Mouse (Mus musculus): ENCODE results near the gene Lrfn1. TPM values are rescaled to one million over a fixed set of nuclear protein-coding genes. Genes with fewer than 3 reads are reported as not detected.
"Not testable (repeated sequence)": the region's sequence is repeated elsewhere in the genome, so short reads cannot be mapped to it uniquely, and the experiment has no call there.

Lrfn1 gene
- total RNA-seq, 2 experiments from 2014 or later: 3.3 to 3.6 TPM

GRCm38 (mm10) chr7:28509121-28509520, 57.3 kb downstream of the Lrfn1 start:
- DNase-seq (ENCODE audit: low spot score in 2 of 2): not testable (repeated sequence)

- not testable (repeated sequence) for DNase-seq (ENCODE audit: low spot score in 2 of 2)
These were observed 58.7 kb downstream of the Lrfn1 start, which contains the start of gene Ifnl2 for GRCm38 (mm10) chr7:28510405-28510974. TSS of gene Ifnl2 (minus strand) at chr7:28510455.

- DNase-seq (ENCODE audit: low spot score in 2 of 2): no peak
These were observed 59.7 kb downstream of the Lrfn1 start for GRCm38 (mm10) chr7:28511441-28511840.

Other genes with a start within 250 kb of the Lrfn1 start
- gene Eid2, start 184.1 kb upstream of the Lrfn1 start, total RNA-seq (2021): 10 to 100 TPM; 23.0 to 26.4 TPM
- gene Eid2b, start 174.2 kb upstream of the Lrfn1 start, total RNA-seq (2021): 10 to 100 TPM; 10.7 to 12.0 TPM
- not detected for gene Selenov, start 160.8 kb upstream of the Lrfn1 start, total RNA-seq (2021)
- gene Dll3, start 149.7 kb upstream of the Lrfn1 start, total RNA-seq (2021): not detected
- gene Timm50, start 139.9 kb upstream of the Lrfn1 start, total RNA-seq (2021): 10 to 100 TPM; 48.9 to 50.0 TPM
- 10 to 100 TPM; 76.6 to 78.9 TPM for gene Supt5, start 113.2 kb upstream of the Lrfn1 start, total RNA-seq (2021)
- gene Rps16, start 101.3 kb upstream of the Lrfn1 start, total RNA-seq (2021): 1,000 to 10,000 TPM; 1,034 to 1,195 TPM
- gene Plekhg2, start 79.4 kb upstream of the Lrfn1 start, total RNA-seq (2021): 10 to 100 TPM; 41.9 to 42.8 TPM
- 1 to 10 TPM; 8.5 to 9.9 TPM for gene Zfp36, start 71.7 kb upstream of the Lrfn1 start, total RNA-seq (2021)
- gene Med29, start 59.3 kb upstream of the Lrfn1 start, total RNA-seq (2021): 10 to 100 TPM; 23.7 to 25.1 TPM
- gene Paf1, start 59.0 kb upstream of the Lrfn1 start, total RNA-seq (2021): 10 to 100 TPM; 41.2 to 55.6 TPM
- 10 to 100 TPM; 16.1 to 16.2 TPM for gene Gmfg, start 14.5 kb upstream of the Lrfn1 start, total RNA-seq (2021)
- not detected for gene Ifnl2, start 58.5 kb downstream of the Lrfn1 start, total RNA-seq (2021)
- gene Ifnl3, start 70.9 kb downstream of the Lrfn1 start, total RNA-seq (2021): not detected
- gene Sycn, start 88.9 kb downstream of the Lrfn1 start, total RNA-seq (2021): not detected
- gene Nccrp1, start 95.3 kb downstream of the Lrfn1 start, total RNA-seq (2021): not detected
- 10 to 100 TPM; 43.0 to 44.1 TPM for gene Samd4b, start 146.2 kb downstream of the Lrfn1 start, total RNA-seq (2021)
- gene Pak4, start 146.2 kb downstream of the Lrfn1 start, total RNA-seq (2021): 10 to 100 TPM; 11.9 to 12.4 TPM
- gene Acp7, start 179.4 kb downstream of the Lrfn1 start, total RNA-seq (2021): not detected
- 1 to 10 TPM; 3.0 to 3.3 TPM for gene Fbxo27, start 240.9 kb downstream of the Lrfn1 start, total RNA-seq (2021)